Mouse (Mus musculus) CD8-positive naive resting alpha-beta T cell, adult 2 months (primary cell): ENCODE results near the gene Aamp.
A peak's percentile ranks its signal among the peaks of the same experiment; 100 is the strongest.

Experiments used
- DNase-seq, 2 experiments: peaks; one replicate each; pipeline ENCODE4 v3.0.0; 2022; ENCODE audit warnings: low read depth in 2 of 2, low spot score in 2 of 2

Gene Aamp

GRCm38 (mm10) chr1:74239162-74239561 lies 45.4 kb downstream of the Aamp start:
- DNase-seq: peak in 1 of 2 experiments; percentile 18

GRCm38 (mm10) chr1:74238136-74238535 lies 46.4 kb downstream of the Aamp start:
- DNase-seq: no peak

GRCm38 (mm10) chr1:74237671-74238070 lies 46.9 kb downstream of the Aamp start:
- DNase-seq: no peak

- peak in 1 of 2 experiments; percentile 32 for DNase-seq
Observed at GRCm38 (mm10) chr1:74236590-74237317, 47.8 kb downstream of the Aamp start.

- peak; percentile 98 to 99 for DNase-seq
Observed at GRCm38 (mm10) chr1:74235938-74236589, 48.5 kb downstream of the Aamp start, which contains the start of gene Arpc2. Arpc2 (plus strand) TSS chr1:74236084.

GRCm38 (mm10) chr1:74230992-74231391 lies 53.5 kb downstream of the Aamp start:
- no peak for DNase-seq

GRCm38 (mm10) chr1:74229942-74230341 lies 54.6 kb downstream of the Aamp start:
- no peak for DNase-seq
